Mouse (Mus musculus) adipose tissue, adult 10 weeks (tissue): ENCODE data around the gene Zfp493. TPM values are rescaled to one million over a fixed set of nuclear protein-coding genes. Genes with fewer than 3 reads are reported as not detected.

Experiments used
- polyA plus RNA-seq: library from polyadenylated mRNA; stranded (reverse); fragments of 350-450 nt; fragmentation: Illumina TruSeq; extraction: RNeasy Lipid Tissue Mini Kit (QIAGEN cat#74804); gene quantifications from one replicate; pipeline ENCODE4 v1.2.3, GENCODE M21; 2014; ENCODE audit warnings: low read depth, low replicate concordance

Gene Zfp493
- polyA plus RNA-seq: 1.8 TPM

DNA sequence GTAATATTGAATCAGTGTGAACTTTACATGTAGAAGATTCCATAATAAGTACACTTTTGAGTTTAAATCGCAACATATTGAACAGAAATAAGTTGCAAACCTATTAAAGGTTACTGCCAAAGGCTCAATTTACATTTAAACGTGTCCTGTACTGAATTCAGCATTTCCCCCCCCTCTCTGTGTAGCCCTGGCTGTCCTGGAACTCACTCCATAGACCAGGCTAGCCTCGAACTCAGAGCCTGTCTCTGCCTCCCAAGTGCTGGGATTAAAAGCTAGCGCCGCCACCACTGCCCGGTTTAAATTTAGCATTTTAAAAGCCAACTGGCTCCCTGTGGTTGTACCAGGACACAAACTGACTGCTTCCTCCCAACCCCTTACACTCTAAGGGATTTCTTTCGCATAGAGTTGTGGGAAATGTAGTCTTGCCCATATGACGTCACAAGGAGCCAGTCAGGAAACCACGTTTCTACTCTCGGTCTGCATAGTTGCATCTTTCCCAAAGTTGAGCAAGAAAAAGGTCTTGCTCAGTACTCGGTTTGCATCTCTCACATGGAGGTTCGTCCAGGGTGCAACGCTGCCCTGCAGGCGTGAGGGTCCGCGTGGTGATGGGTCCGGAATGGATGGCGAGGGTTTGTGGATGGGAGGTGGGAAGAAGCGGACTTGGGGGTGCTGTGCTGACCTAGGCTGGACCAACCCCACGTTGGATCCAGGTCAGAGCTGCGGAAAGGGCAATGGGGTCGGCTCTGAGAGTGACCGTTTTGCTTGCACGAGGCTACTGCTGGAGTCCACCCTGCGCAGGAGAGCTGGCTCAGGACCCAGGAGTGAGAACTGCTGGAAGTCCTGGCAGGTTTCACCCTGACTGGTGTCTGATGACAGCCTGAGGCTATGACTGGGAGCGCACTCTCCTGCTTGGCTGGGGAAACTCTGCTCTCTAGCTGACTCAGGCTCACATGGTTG is at the start of gene Zfp493:
TSS of gene Zfp493 (plus strand) at position 429 of the 957 bp plus-strand sequence.

DNA sequence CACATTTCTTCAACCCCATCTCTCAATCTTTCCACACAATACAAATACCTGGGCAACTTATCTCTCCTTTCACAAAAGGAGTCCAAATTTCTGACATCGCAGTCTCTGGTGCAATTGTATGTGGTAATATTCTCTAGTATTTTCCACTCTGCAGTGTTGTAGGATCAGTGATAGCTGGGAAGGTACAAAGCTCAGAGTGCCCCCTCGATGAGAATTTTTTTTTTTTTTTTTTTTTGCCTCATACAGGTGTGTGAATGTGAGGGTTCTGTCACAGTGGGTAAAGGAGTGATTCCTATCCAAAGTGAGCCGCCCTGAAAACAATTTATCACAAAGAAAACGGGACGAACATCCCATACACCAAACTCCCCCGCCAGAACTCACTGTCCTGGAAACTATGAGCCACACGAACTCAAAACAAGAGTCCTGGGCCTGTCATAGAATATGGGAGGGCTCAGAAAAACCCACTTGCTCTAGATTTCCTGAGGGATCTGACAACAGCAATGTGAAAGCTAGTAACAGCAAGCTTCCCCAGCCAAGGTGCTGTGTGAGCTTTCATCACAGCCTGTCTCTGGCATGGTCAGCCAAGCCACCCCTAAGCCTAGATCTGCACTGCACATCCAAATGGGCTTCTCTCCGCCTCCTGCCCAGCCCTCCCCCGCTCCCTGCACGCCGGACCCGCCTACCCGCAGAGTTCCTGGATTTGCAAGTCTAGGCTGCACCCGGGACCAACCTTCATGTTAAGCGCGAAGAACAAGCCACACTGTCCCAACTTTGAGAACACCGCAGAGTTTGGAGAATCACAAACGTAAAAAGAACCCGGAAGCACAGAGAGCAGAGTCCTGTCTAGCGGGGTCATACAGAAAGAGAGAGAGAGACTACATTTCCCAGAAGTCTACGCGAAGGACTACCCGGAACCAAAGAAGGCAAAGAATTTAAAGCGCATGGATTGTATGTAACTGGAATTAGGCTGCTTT is 24.9 kb upstream of the Zfp493 start, which contains the start of gene Zfp85:
TSS of gene Zfp85 (minus strand) at position 896 of the 974 bp plus-strand sequence.

DNA sequence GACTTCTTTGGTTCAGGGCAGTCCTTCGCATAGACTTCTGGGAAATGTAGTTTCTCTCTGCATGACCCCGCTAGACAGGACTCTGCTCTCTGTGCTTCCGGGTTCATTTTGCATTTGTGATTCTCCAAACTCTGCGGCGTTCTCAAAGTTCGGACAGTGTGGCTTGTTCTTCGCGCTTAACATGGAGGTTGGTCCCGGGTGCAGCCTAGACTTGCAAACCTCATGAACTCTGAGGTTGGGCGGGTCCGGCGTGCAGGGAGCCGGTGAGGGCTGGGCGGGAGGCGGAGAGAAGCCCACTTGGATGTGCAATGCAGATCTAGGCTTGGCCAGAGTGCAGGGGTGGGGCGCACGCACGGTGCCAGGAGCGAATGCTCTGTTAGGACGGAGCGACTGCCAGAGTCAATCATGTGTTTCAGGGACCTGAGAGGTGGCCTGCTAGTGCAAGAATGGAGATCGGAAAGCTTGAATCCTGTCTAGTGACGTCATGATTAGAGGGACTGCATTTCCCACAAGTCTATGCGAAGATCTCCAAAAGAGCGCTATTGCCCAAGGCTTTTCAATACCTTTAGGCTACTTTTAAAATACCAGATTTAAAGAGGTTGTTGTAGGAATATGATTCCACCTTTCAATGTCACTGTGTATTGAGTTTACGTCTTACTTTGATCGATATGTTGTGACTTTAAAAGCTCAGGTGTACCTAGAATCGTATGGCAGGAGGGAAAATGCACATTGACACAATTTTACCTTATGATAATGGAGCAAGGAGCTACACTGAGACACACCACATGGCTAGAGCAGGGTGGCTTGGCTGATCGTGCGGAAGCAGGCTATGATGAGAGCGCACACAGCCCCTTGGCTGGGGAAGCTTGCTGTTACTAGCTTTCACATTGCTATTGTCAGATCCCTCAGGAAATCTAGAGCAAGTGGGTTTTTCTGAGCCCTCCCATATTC is 34.5 kb downstream of the Zfp493 start, which contains the start of gene Zfp273:
TSS of gene Zfp273 (plus strand) at position 31 of the 951 bp plus-strand sequence.

DNA sequence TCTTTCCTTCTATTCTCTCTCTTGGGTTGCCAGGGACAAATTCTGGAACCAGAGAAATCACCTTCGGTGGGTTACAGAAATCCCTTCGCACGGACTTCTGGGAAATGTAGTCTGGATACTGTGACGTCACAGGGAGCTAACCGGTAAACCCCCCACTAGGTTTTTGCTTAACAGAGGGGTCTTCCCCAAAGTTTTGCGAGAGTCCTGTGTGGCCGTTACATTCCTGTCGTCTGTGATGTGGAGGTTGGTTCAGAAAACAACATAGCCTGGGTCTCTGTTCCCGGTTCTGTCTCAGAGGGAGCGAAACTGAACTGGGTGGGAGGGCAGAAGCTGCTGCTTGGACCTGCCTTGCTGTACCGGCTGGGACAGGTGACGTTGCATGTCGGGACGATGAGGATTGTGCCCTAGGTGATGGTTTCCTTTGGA is 51.4 kb downstream of the Zfp493 start, which contains the start of gene Gm10037:
TSS of gene Gm10037 (plus strand) at position 196 of the 426 bp plus-strand sequence.

Other genes with a start within 250 kb of the Zfp493 start
- 5.2 TPM for gene Zfp748, start 225.9 kb upstream of the Zfp493 start, polyA plus RNA-seq
- 5.3 TPM for gene Zfp729b, start 170.0 kb upstream of the Zfp493 start, polyA plus RNA-seq
- gene Gm49345, start 141.9 kb upstream of the Zfp493 start, polyA plus RNA-seq: not detected
- 4.5 TPM for gene Zfp729a, start 141.9 kb upstream of the Zfp493 start, polyA plus RNA-seq
- gene Zfp738, start 92.6 kb upstream of the Zfp493 start, polyA plus RNA-seq: 5.1 TPM
- gene Zfp65, start 50.5 kb upstream of the Zfp493 start, polyA plus RNA-seq: 7.5 TPM
- gene Zfp85, start 24.5 kb upstream of the Zfp493 start, polyA plus RNA-seq: 3.6 TPM
- 4.3 TPM for gene Zfp273, start 34.0 kb downstream of the Zfp493 start, polyA plus RNA-seq
- 6.3 TPM for gene Gm10037, start 51.4 kb downstream of the Zfp493 start, polyA plus RNA-seq
- 1.7 TPM for gene BC048507, start 83.6 kb downstream of the Zfp493 start, polyA plus RNA-seq